Mouse (Mus musculus) spleen, postnatal 4 days (tissue): Measurements from ENCODE around the gene Paf1.

Experiments
- DNase-seq, 2 experiments: peaks; one replicate each; pipeline ENCODE4 v3.0.0; 2022; ENCODE audit warnings: low spot score in 2 of 2

The Paf1 gene

GRCm38 (mm10) chr7:28435660-28436259 lies 43.0 kb downstream of the Paf1 start:
- peak; percentile 36 to 76 for DNase-seq

- peak; percentile 99 to 100 for DNase-seq
These were observed 43.6 kb downstream of the Paf1 start for GRCm38 (mm10) chr7:28436271-28436904.

GRCm38 (mm10) chr7:28436932-28437570 lies 44.3 kb downstream of the Paf1 start, which contains the start of gene Gmfg:
Gene Gmfg, plus strand, starts transcription at chr7:28437447.
- peak; percentile 87 to 92 for DNase-seq

- DNase-seq: no peak
These were observed 45.2 kb downstream of the Paf1 start for GRCm38 (mm10) chr7:28437964-28438363.

- no peak for DNase-seq
These were observed 46.0 kb downstream of the Paf1 start for GRCm38 (mm10) chr7:28438771-28439170.

GRCm38 (mm10) chr7:28440739-28441138 lies 48.0 kb downstream of the Paf1 start:
- peak; percentile 69 to 77 for DNase-seq

GRCm38 (mm10) chr7:28441776-28442485 lies 49.2 kb downstream of the Paf1 start:
- no peak for DNase-seq

GRCm38 (mm10) chr7:28442688-28443087 lies 49.9 kb downstream of the Paf1 start:
- peak in 1 of 2 experiments; percentile 22 for DNase-seq

GRCm38 (mm10) chr7:28444344-28444974 lies 51.7 kb downstream of the Paf1 start:
- DNase-seq: no peak

- peak; percentile 80 to 96 for DNase-seq
These were observed 53.7 kb downstream of the Paf1 start for GRCm38 (mm10) chr7:28446446-28446845.

- DNase-seq: no peak
These were observed 54.5 kb downstream of the Paf1 start for GRCm38 (mm10) chr7:28447101-28447830.

GRCm38 (mm10) chr7:28447865-28448820 lies 55.4 kb downstream of the Paf1 start:
- no peak for DNase-seq
